ENCODE assay signal across 7 mouse cellular contexts in genomic region chr4:134484231-134484630, GRCm38 (mm10).
"Had no signal": no experiment of that assay in that cellular context is flagged by ENCODE, and none has a peak within 500 bp of the region (broad histone marks: within the 10 kb centered on the region; RNA-seq: fewer than 3 reads in every experiment).

No protein-coding gene starts in this region.

- H3K9me3 ChIP-seq: limb, embryonic 12.5 days; liver, embryonic 13.5 days; lung, embryonic 15.5 days; midbrain, embryonic 13.5 days had no signal

- H3K27ac ChIP-seq: limb, embryonic 12.5 days; liver, embryonic 13.5 days; lung, embryonic 15.5 days; midbrain, embryonic 13.5 days had no signal

- DNase-seq: liver; liver, embryonic 13.5 days; liver, postnatal 0 days; right cerebral cortex, postnatal 25 days had no signal

- H3K27me3 ChIP-seq: midbrain, embryonic 13.5 days had no signal

- H3K4me1 ChIP-seq: limb, embryonic 12.5 days; midbrain, embryonic 13.5 days had no signal

- H3K36me3 ChIP-seq: limb, embryonic 12.5 days; liver, embryonic 13.5 days; lung, embryonic 15.5 days; midbrain, embryonic 13.5 days had no signal

- H3K4me3 ChIP-seq: limb, embryonic 12.5 days; liver, embryonic 13.5 days; lung, embryonic 15.5 days; midbrain, embryonic 13.5 days had no signal
